Mouse (Mus musculus): ENCODE results near the gene Map6.

- TF ChIP-seq CTCF (IDR thresholded peaks at IDR 0.05; ENCODE audit: extremely low read depth, insufficient read depth, low read length) (no peak), POLR2A (IDR thresholded peaks at IDR 0.05; ENCODE audit: extremely low read depth, insufficient read depth, low read length) (no peak)
Observed at GRCm38 (mm10) chr7:99340736-99341135, 73.5 kb downstream of the Map6 start.
